Mouse (Mus musculus) bone marrow macrophage, adult 2 months (primary cell): Measurements from ENCODE around the gene Ndufs7.

Experiments used
- CTCF ChIP-seq: IDR thresholded peaks from 2 replicates; pipeline ENCODE4 v1.5.1; 2012; ENCODE audit warnings: low read depth, mild to moderate bottlenecking, low read length, moderate library complexity
- POLR2A ChIP-seq: IDR thresholded peaks from 2 replicates; pipeline ENCODE4 v1.6.1; 2012; ENCODE audit warnings: mild to moderate bottlenecking, low read depth, low read length, borderline replicate concordance

- TF ChIP-seq CTCF (no peak), POLR2A (no peak)
These were observed 13.2 kb downstream of the Ndufs7 start for GRCm38 (mm10) chr10:80262169-80262568.
